Mouse (Mus musculus) G1E (cell line): ENCODE measurements around the gene Commd1. TPM values are rescaled to one million over a fixed set of nuclear protein-coding genes. Genes with fewer than 3 reads are reported as not detected.

ENCODE experiments used
- ATAC-seq: 2 replicates; pipeline ENCODE4 v1.8.0; 2016; ENCODE audit warnings: mild to moderate bottlenecking; ENCODE audit not compliant: insufficient number of reproducible peaks, poor library complexity, low FRiP score, severe bottlenecking; ENCODE audit errors: extremely low read depth
- DNase-seq: peaks from one replicate; pipeline ENCODE4 v3.0.0; 2012; ENCODE audit warnings: low spot score
- H3K27me3 ChIP-seq: 2 replicates; pipeline ENCODE4 v1.6.1; 2012; ENCODE audit warnings: mild to moderate bottlenecking, low read length, inconsistent platforms; ENCODE audit not compliant: insufficient read depth
- H3K36me3 ChIP-seq: replicated peaks from 2 replicates; pipeline ENCODE3; 2012; ENCODE audit warnings: mild to moderate bottlenecking, inconsistent platforms
- H3K4me1 ChIP-seq: 2 replicates; pipeline ENCODE4 v1.6.1; 2012; ENCODE audit warnings: low read depth, low read length, inconsistent platforms, mixed read lengths; ENCODE audit not compliant: insufficient read depth
- H3K4me3 ChIP-seq: 2 replicates; pipeline ENCODE4 v1.5.1; 2012; ENCODE audit warnings: low read depth, mild to moderate bottlenecking, inconsistent platforms, low read length, moderate library complexity, mixed read lengths
- H3K9me3 ChIP-seq: replicated peaks from 2 replicates; pipeline ENCODE4 v1.6.1; 2012; ENCODE audit warnings: inconsistent platforms
- CTCF ChIP-seq: IDR thresholded peaks from 2 replicates; pipeline ENCODE4 v1.5.1; 2012; ENCODE audit warnings: low read depth, low read length, inconsistent platforms, mixed read lengths
- GATA1 ChIP-seq: IDR thresholded peaks from 2 replicates; pipeline ENCODE4 v1.6.1; 2012; ENCODE audit warnings: borderline replicate concordance, low read length, inconsistent platforms, mixed read lengths
- GATA2 ChIP-seq: IDR thresholded peaks from 2 replicates; pipeline ENCODE4 v1.6.1; 2012; ENCODE audit warnings: low read depth, low read length, inconsistent platforms, borderline replicate concordance
- POLR2AphosphoS5 ChIP-seq: IDR thresholded peaks from 2 replicates; pipeline ENCODE4 v1.6.1; 2012; ENCODE audit warnings: low read depth, low read length, inconsistent platforms; ENCODE audit not compliant: insufficient replicate concordance
- TAL1 ChIP-seq: conservative IDR thresholded peaks from 2 replicates; pipeline ENCODE4 v1.6.1; 2012; ENCODE audit warnings: low read depth, low read length, inconsistent platforms, mixed read lengths
- polyA plus RNA-seq: library from polyadenylated mRNA; stranded (reverse); fragments of >175 nt; gene quantifications from 2 replicates; pipeline ENCODE4 v1.2.3, GENCODE M21; 2012
- total RNA-seq, 2 experiments: library from RNA; stranded (forward) in 1 of 2; stranded (reverse) in 1 of 2; fragments of 200-1000 nt in 1 of 2; fragments of >200 nt in 1 of 2; fragmentation: Nextera tagmentation in 1 of 2; gene quantifications; 2 replicates each; pipeline ENCODE4 v1.2.3; 2014 to 2017

The Commd1 gene
- total and polyA plus RNA-seq, 3 experiments, result 34.1 to 93.9 (median 74.4) TPM

- peaks cover 36% of the 10 kb centered on the region for H3K4me1 ChIP-seq
- H3K27me3 ChIP-seq, result peaks cover 4% of the 10 kb centered on the region; the same call in 1 of the 2 replicates
- no peak for TF ChIP-seq CTCF
- TF ChIP-seq GATA1, result no peak
- no peak for TF ChIP-seq TAL1
- no peak for TF ChIP-seq GATA2
- TF ChIP-seq POLR2AphosphoS5, result no peak
- no peaks in the 10 kb centered on the region for H3K9me3 ChIP-seq
- H3K4me3 ChIP-seq, result no peak overlapping the region
- ATAC-seq (no peak), DNase-seq (no peak)
- no peaks in the 10 kb centered on the region for H3K36me3 ChIP-seq
Measured at GRCm38 (mm10) chr11:22873383-22873782, 108.8 kb downstream of the Commd1 start.

GRCm38 (mm10) chr11:22872307-22872680, 109.9 kb downstream of the Commd1 start:
- Histone ChIP-seq H3K4me3 (peak overlapping the region; percentile 50; the same call in 1 of the 2 replicates), H3K4me1 (peaks cover 35% of the 10 kb centered on the region), H3K9me3 (no peaks in the 10 kb centered on the region), H3K27me3 (peaks cover 11% of the 10 kb centered on the region; the same call in 1 of the 2 replicates), H3K36me3 (no peaks in the 10 kb centered on the region)
- TF ChIP-seq CTCF, result no peak
- no peak for TF ChIP-seq GATA2
- TF ChIP-seq GATA1, result no peak
- TF ChIP-seq POLR2AphosphoS5, result no peak
- TF ChIP-seq TAL1, result no peak
- ATAC-seq (no peak), DNase-seq (no peak)

GRCm38 (mm10) chr11:22871628-22872306, 110.4 kb downstream of the Commd1 start:
- H3K27me3 ChIP-seq, result peaks cover 11% of the 10 kb centered on the region; the same call in 1 of the 2 replicates
- H3K36me3 ChIP-seq, result no peaks in the 10 kb centered on the region
- peaks cover 30% of the 10 kb centered on the region for H3K4me1 ChIP-seq
- H3K4me3 ChIP-seq, result peak overlapping the region; percentile 50; the same call in 1 of the 2 replicates
- ATAC-seq (peak; percentile 67), DNase-seq (peak; percentile 53)
- H3K9me3 ChIP-seq, result no peaks in the 10 kb centered on the region
- TF ChIP-seq TAL1 (no peak), CTCF (no peak)

- no peak for DNase-seq
- Histone ChIP-seq H3K4me1 (peaks cover 41% of the 10 kb centered on the region), H3K9me3 (no peaks in the 10 kb centered on the region), H3K27me3 (peaks cover 15% of the 10 kb centered on the region), H3K36me3 (no peaks in the 10 kb centered on the region), H3K4me3 (no peak overlapping the region)
- TF ChIP-seq POLR2AphosphoS5, result no peak
- no peak for TF ChIP-seq CTCF
- TF ChIP-seq GATA2, result no peak
- no peak for TF ChIP-seq TAL1
- no peak for TF ChIP-seq GATA1
- ATAC-seq, result no peak
Measured at GRCm38 (mm10) chr11:22868582-22868981, 113.6 kb downstream of the Commd1 start.

- no peak overlapping the region for H3K4me3 ChIP-seq
- ATAC-seq (no peak), DNase-seq (no peak)
- H3K4me1 ChIP-seq, result peaks cover 34% of the 10 kb centered on the region
- H3K36me3 ChIP-seq, result no peaks in the 10 kb centered on the region
- peaks cover 17% of the 10 kb centered on the region for H3K27me3 ChIP-seq
- no peaks in the 10 kb centered on the region for H3K9me3 ChIP-seq
- TF ChIP-seq TAL1, result no peak
- TF ChIP-seq POLR2AphosphoS5, result no peak
- no peak for TF ChIP-seq CTCF
Measured at GRCm38 (mm10) chr11:22867691-22868090, 114.5 kb downstream of the Commd1 start.

- H3K27me3 ChIP-seq, result peaks cover 19% of the 10 kb centered on the region
- H3K9me3 ChIP-seq, result no peaks in the 10 kb centered on the region
- peak; percentile 28; the same call in 1 of the 2 replicates for ATAC-seq
- no peak overlapping the region for H3K4me3 ChIP-seq
- no peak for DNase-seq
- H3K4me1 ChIP-seq, result peaks cover 22% of the 10 kb centered on the region
- TF ChIP-seq GATA2 (no peak), TAL1 (no peak), GATA1 (no peak), POLR2AphosphoS5 (no peak), CTCF (no peak)
- H3K36me3 ChIP-seq, result no peaks in the 10 kb centered on the region
Measured at GRCm38 (mm10) chr11:22865635-22866246, 116.4 kb downstream of the Commd1 start.
